Mouse (Mus musculus) heart, embryonic 13.5 days (tissue): Measurements from ENCODE around the gene Neurl4. TPM values are rescaled to one million over a fixed set of nuclear protein-coding genes. Genes with fewer than 3 reads are reported as not detected.

Source experiments
- ATAC-seq: fragments of 200-750 bp; cut with Nextera tagmentation; 2 replicates; pipeline ENCODE4 v1.8.0; 2017; ENCODE audit warnings: moderate TSS enrichment; ENCODE audit not compliant: insufficient number of reproducible peaks, low FRiP score, low TSS enrichment; ENCODE audit errors: extremely low read depth
- H3K27ac ChIP-seq: fragments of 300-500 bp; sonication (generic); replicated peaks from 2 replicates; pipeline ENCODE4 v1.5.1; 2015; ENCODE audit warnings: moderate library complexity, mild to moderate bottlenecking, inconsistent platforms
- H3K27me3 ChIP-seq: fragments of 300-500 bp; sonication (generic); replicated peaks from 2 replicates; pipeline ENCODE4 v1.6.1; 2015; ENCODE audit warnings: mild to moderate bottlenecking, inconsistent platforms
- H3K36me3 ChIP-seq: fragments of 300-500 bp; sonication (generic); 2 replicates; pipeline ENCODE4 v1.6.1; 2015; ENCODE audit warnings: mild to moderate bottlenecking, inconsistent platforms
- H3K4me1 ChIP-seq: fragments of 300-500 bp; sonication (generic); 2 replicates; pipeline ENCODE4 v1.6.1; 2015; ENCODE audit warnings: inconsistent platforms
- H3K4me2 ChIP-seq: fragments of 300-500 bp; sonication (generic); 2 replicates; pipeline ENCODE4 v1.6.1; 2015; ENCODE audit warnings: inconsistent platforms, mild to moderate bottlenecking, moderate library complexity
- H3K4me3 ChIP-seq: fragments of 300-500 bp; sonication (generic); 2 replicates; pipeline ENCODE4 v1.5.1; 2015; ENCODE audit warnings: moderate library complexity, mild to moderate bottlenecking, inconsistent platforms
- H3K9ac ChIP-seq: fragments of 300-500 bp; sonication (generic); 2 replicates; pipeline ENCODE4 v1.6.1; 2015; ENCODE audit warnings: inconsistent platforms, mild to moderate bottlenecking, moderate library complexity
- H3K9me3 ChIP-seq: fragments of 300-500 bp; sonication (generic); 2 replicates; pipeline ENCODE4 v1.6.1; 2016; ENCODE audit warnings: inconsistent platforms
- WGBS: fragments of 180-500 bp; shearing (Covaris S2); methylation state at CpG from one replicate; pipeline ENCODE4 v1.1.7; 2015; ENCODE audit warnings: mixed read lengths; 5-methylcytosine and 5-hydroxymethylcytosine counted together
- polyA plus RNA-seq: library from polyadenylated mRNA; unstranded; fragments of >200 nt; fragmentation: Nextera tagmentation; extraction: Ambion mirVana; gene quantifications from 2 replicates; pipeline ENCODE4 v1.2.1, GENCODE M21; 2015

Gene Neurl4
- polyA plus RNA-seq, 1 experiment from 2014 or later: 7.8 TPM

GRCm38 (mm10) chr11:69902972-69903371 lies 2.1 kb downstream of the Neurl4 start:
- peaks cover 40% of the 10 kb centered on the region for H3K4me1 ChIP-seq
- H3K27me3 ChIP-seq: no peaks in the 10 kb centered on the region
- H3K4me3 ChIP-seq: peak overlapping the region; percentile 92
- ATAC-seq: no peak
- no peak overlapping the region for H3K27ac ChIP-seq
- H3K36me3 ChIP-seq: peaks cover 50% of the 10 kb centered on the region
- H3K9me3 ChIP-seq: no peaks in the 10 kb centered on the region
- H3K4me2 ChIP-seq: peak overlapping the region; percentile 88
- H3K9ac ChIP-seq: peak overlapping the region; percentile 96
- 77% methylated on average over 13 of the region's 13 CpGs for WGBS

GRCm38 (mm10) chr11:69904311-69904710 lies 3.4 kb downstream of the Neurl4 start:
- Histone ChIP-seq H3K4me1 (peaks cover 27% of the 10 kb centered on the region), H3K27me3 (no peaks in the 10 kb centered on the region), H3K4me2 (no peak overlapping the region), H3K9me3 (no peaks in the 10 kb centered on the region), H3K9ac (no peak overlapping the region), H3K36me3 (peaks cover 64% of the 10 kb centered on the region), H3K27ac (no peak overlapping the region), H3K4me3 (no peak overlapping the region)
- ATAC-seq: no peak
- WGBS: 94% methylated on average over 9 of the region's 9 CpGs

GRCm38 (mm10) chr11:69908645-69909044 lies 7.8 kb downstream of the Neurl4 start:
- no peak for ATAC-seq

GRCm38 (mm10) chr11:69909174-69909573 lies 8.3 kb downstream of the Neurl4 start:
- H3K4me2 ChIP-seq: no peak overlapping the region
- no peak overlapping the region for H3K27ac ChIP-seq
- H3K9ac ChIP-seq: no peak overlapping the region
- no peaks in the 10 kb centered on the region for H3K9me3 ChIP-seq
- H3K4me3 ChIP-seq: no peak overlapping the region
- peaks cover 93% of the 10 kb centered on the region for H3K36me3 ChIP-seq
- H3K4me1 ChIP-seq: peaks cover 7% of the 10 kb centered on the region
- WGBS: 89% methylated on average over 5 of the region's 5 CpGs
- ATAC-seq: no peak
- no peaks in the 10 kb centered on the region for H3K27me3 ChIP-seq

More at GRCm38 (mm10) chr11:69908645-69909044, 7.8 kb downstream of the Neurl4 start:
- Histone ChIP-seq H3K4me2 (no peak overlapping the region), H3K36me3 (peaks cover 99% of the 10 kb centered on the region), H3K9me3 (no peaks in the 10 kb centered on the region), H3K4me3 (no peak overlapping the region), H3K4me1 (peaks cover 7% of the 10 kb centered on the region), H3K27me3 (no peaks in the 10 kb centered on the region), H3K27ac (no peak overlapping the region), H3K9ac (no peak overlapping the region)
- 90% methylated on average over 11 of the region's 11 CpGs for WGBS

GRCm38 (mm10) chr11:69910177-69910576 lies 9.3 kb downstream of the Neurl4 start:
- Histone ChIP-seq H3K4me1 (peaks cover 17% of the 10 kb centered on the region), H3K9me3 (no peaks in the 10 kb centered on the region), H3K4me2 (no peak overlapping the region), H3K36me3 (peaks cover 89% of the 10 kb centered on the region), H3K4me3 (no peak overlapping the region), H3K9ac (no peak overlapping the region), H3K27ac (no peak overlapping the region), H3K27me3 (no peaks in the 10 kb centered on the region)
- no peak for ATAC-seq
- 90% methylated on average over 8 of the region's 8 CpGs for WGBS

GRCm38 (mm10) chr11:69910781-69911560 lies 10.1 kb downstream of the Neurl4 start:
- H3K4me2 ChIP-seq: no peak overlapping the region
- 90% methylated on average over 17 of the region's 17 CpGs for WGBS
- H3K4me3 ChIP-seq: no peak overlapping the region
- H3K9me3 ChIP-seq: no peaks in the 10 kb centered on the region
- no peak overlapping the region for H3K27ac ChIP-seq
- H3K27me3 ChIP-seq: no peaks in the 10 kb centered on the region
- H3K9ac ChIP-seq: 0 out of 2 replicates have a peak overlapping the region, but pooled peaks have one; percentile 19
- peaks cover 89% of the 10 kb centered on the region for H3K36me3 ChIP-seq
- ATAC-seq: no peak
- H3K4me1 ChIP-seq: peaks cover 25% of the 10 kb centered on the region

- H3K27ac ChIP-seq: no peak overlapping the region
- no peaks in the 10 kb centered on the region for H3K9me3 ChIP-seq
- H3K4me3 ChIP-seq: no peak overlapping the region
- peaks cover 32% of the 10 kb centered on the region for H3K4me1 ChIP-seq
- H3K36me3 ChIP-seq: peaks cover 89% of the 10 kb centered on the region
- ATAC-seq: no peak
- H3K4me2 ChIP-seq: no peak overlapping the region
- no peaks in the 10 kb centered on the region for H3K27me3 ChIP-seq
- H3K9ac ChIP-seq: no peak overlapping the region
- WGBS: 88% methylated on average over 5 of the region's 6 CpGs
Measured at GRCm38 (mm10) chr11:69911701-69912100, 10.8 kb downstream of the Neurl4 start.

- no peaks in the 10 kb centered on the region for H3K27me3 ChIP-seq
- peaks cover 89% of the 10 kb centered on the region for H3K36me3 ChIP-seq
- peak overlapping the region; percentile 89 for H3K9ac ChIP-seq
- 0 out of 2 replicates have a peak overlapping the region, but pooled peaks have one; percentile 21 for H3K27ac ChIP-seq
- peak overlapping the region; percentile 91 for H3K4me2 ChIP-seq
- H3K9me3 ChIP-seq: no peaks in the 10 kb centered on the region
- peaks cover 44% of the 10 kb centered on the region for H3K4me1 ChIP-seq
- ATAC-seq: no peak
- 72% methylated on average over 15 of the region's 15 CpGs for WGBS
- peak overlapping the region; percentile 79 for H3K4me3 ChIP-seq
Measured at GRCm38 (mm10) chr11:69912716-69913530, 12.1 kb downstream of the Neurl4 start.

- WGBS: 2% methylated on average over 59 of the region's 61 CpGs
- Histone ChIP-seq H3K27me3 (no peaks in the 10 kb centered on the region), H3K4me2 (peak within 1 kb of the TSS; percentile 91), H3K4me3 (peak within 1 kb of the TSS; percentile 79), H3K36me3 (peaks cover 89% of the 10 kb centered on the region), H3K27ac (peak within 1 kb of the TSS; percentile 87), H3K9me3 (no peaks in the 10 kb centered on the region), H3K4me1 (peaks cover 52% of the 10 kb centered on the region), H3K9ac (peak within 1 kb of the TSS; percentile 89)
- ATAC-seq: peak; percentile 79
Measured at GRCm38 (mm10) chr11:69913554-69914371, 12.9 kb downstream of the Neurl4 start, which contains the start of gene Gps2. Gene Gps2 (plus strand): TSS chr11:69913888.

- peak overlapping the region; percentile 91 for H3K4me2 ChIP-seq
- H3K27ac ChIP-seq: peak overlapping the region; percentile 87
- peaks cover 59% of the 10 kb centered on the region for H3K4me1 ChIP-seq
- 3% methylated on average over 17 of the region's 17 CpGs for WGBS
- ATAC-seq: no peak; the same call in 1 of the 2 replicates
- H3K9me3 ChIP-seq: no peaks in the 10 kb centered on the region
- H3K36me3 ChIP-seq: peaks cover 87% of the 10 kb centered on the region
- H3K27me3 ChIP-seq: no peaks in the 10 kb centered on the region
- H3K4me3 ChIP-seq: peak overlapping the region; percentile 79
- H3K9ac ChIP-seq: peak overlapping the region; percentile 89
Measured at GRCm38 (mm10) chr11:69914372-69914764, 13.5 kb downstream of the Neurl4 start.
